Mouse (Mus musculus): ENCODE measurements at regions not wholly inside any gene's neighbourhood (a gene's known extent, or its start where the extent isn't known, plus 50 kb on each side); places are given as distances from the start of the nearest gene placed in this dataset.
"Not testable (repeated sequence)": the region's sequence is repeated elsewhere in the genome, so short reads cannot be mapped to it uniquely, and the experiment has no call there.

- Histone ChIP-seq H3K9me3 (ENCODE audit: control insufficient read depth, low read length) (peaks cover 15% of the 10 kb centered on the region; the same call in 1 of the 2 replicates), H3K27ac (replicated peaks in 1 of 2; ENCODE audit: control insufficient read depth in 1 of 2, insufficient read depth in 1 of 2, low read depth in 2 of 2, low read length in 2 of 2) (no peak overlapping the region), H3K9ac (ENCODE audit: low read length) (no peak overlapping the region), H3K36me3 (ENCODE audit: control insufficient read depth, insufficient read depth, low read length) (no peaks in the 10 kb centered on the region), H3K4me2 (ENCODE audit: low read length) (no peak overlapping the region), H3K4me3 (ENCODE audit: control insufficient read depth in 1 of 2, insufficient read depth in 1 of 2, low read depth in 1 of 2, low read length in 2 of 2) (no peak overlapping the region), H3K27me3 (ENCODE audit: control insufficient read depth, insufficient read depth, low read length) (no peaks in the 10 kb centered on the region), H3K4me1 (ENCODE audit: control insufficient read depth in 2 of 2, insufficient read depth in 2 of 2, low read length in 2 of 2) (no peaks in the 10 kb centered on the region)
- ATAC-seq (ENCODE audit: insufficient number of reproducible peaks, insufficient read depth, low FRiP score, low read depth): no peak
- 54% methylated on average over 4 of the region's 4 CpGs for WGBS
These were observed 611.2 kb downstream of the 5730507C01Rik start for GRCm38 (mm10) chr12:19125541-19125940.

GRCm38 (mm10) chr12:19175631-19176030 is 661.3 kb downstream of the 5730507C01Rik start:
- Histone ChIP-seq H3K4me3 (ENCODE audit: control insufficient read depth in 1 of 2, insufficient read depth in 1 of 2, low read depth in 1 of 2, low read length in 2 of 2) (no peak overlapping the region), H3K4me2 (ENCODE audit: low read length) (no peak overlapping the region), H3K36me3 (ENCODE audit: control insufficient read depth, insufficient read depth, low read length) (no peaks in the 10 kb centered on the region), H3K4me1 (ENCODE audit: control insufficient read depth in 2 of 2, insufficient read depth in 2 of 2, low read length in 2 of 2) (no peaks in the 10 kb centered on the region), H3K27ac (replicated peaks in 1 of 2; ENCODE audit: control insufficient read depth in 1 of 2, insufficient read depth in 1 of 2, low read depth in 2 of 2, low read length in 2 of 2) (no peak overlapping the region), H3K9me3 (ENCODE audit: control insufficient read depth, low read length) (peaks cover 7% of the 10 kb centered on the region; the same call in 1 of the 2 replicates), H3K27me3 (ENCODE audit: control insufficient read depth, insufficient read depth, low read length) (no peaks in the 10 kb centered on the region), H3K9ac (ENCODE audit: low read length) (no peak overlapping the region)
- ATAC-seq (ENCODE audit: insufficient number of reproducible peaks, insufficient read depth, low FRiP score, low read depth): no peak
- WGBS: 10% methylated on average over 40 of the region's 43 CpGs

- H3K4me1 ChIP-seq (ENCODE audit: control insufficient read depth in 2 of 2, insufficient read depth in 2 of 2, low read length in 2 of 2): no peaks in the 10 kb centered on the region
- H3K9me3 ChIP-seq (ENCODE audit: control insufficient read depth, low read length): no peaks in the 10 kb centered on the region
- no peak overlapping the region for H3K4me2 ChIP-seq (ENCODE audit: low read length)
- no peaks in the 10 kb centered on the region for H3K36me3 ChIP-seq (ENCODE audit: control insufficient read depth, insufficient read depth, low read length)
- no peak overlapping the region for H3K27ac ChIP-seq (replicated peaks in 1 of 2; ENCODE audit: control insufficient read depth in 1 of 2, insufficient read depth in 1 of 2, low read depth in 2 of 2, low read length in 2 of 2)
- H3K27me3 ChIP-seq (ENCODE audit: control insufficient read depth, insufficient read depth, low read length): no peaks in the 10 kb centered on the region
- no peak overlapping the region for H3K4me3 ChIP-seq (ENCODE audit: control insufficient read depth in 1 of 2, insufficient read depth in 1 of 2, low read depth in 1 of 2, low read length in 2 of 2)
- no peak for ATAC-seq (ENCODE audit: insufficient number of reproducible peaks, insufficient read depth, low FRiP score, low read depth)
- WGBS: 89% methylated on average over 5 of the region's 5 CpGs
- H3K9ac ChIP-seq (ENCODE audit: low read length): no peak overlapping the region
These were observed 678.1 kb downstream of the 5730507C01Rik start for GRCm38 (mm10) chr12:19192396-19192795.

GRCm38 (mm10) chr12:19193041-19193440 is 678.7 kb downstream of the 5730507C01Rik start:
- H3K4me1 ChIP-seq (ENCODE audit: control insufficient read depth in 2 of 2, insufficient read depth in 2 of 2, low read length in 2 of 2); H3K9ac ChIP-seq (ENCODE audit: low read length); H3K4me3 ChIP-seq (ENCODE audit: control insufficient read depth in 1 of 2, insufficient read depth in 1 of 2, low read depth in 1 of 2, low read length in 2 of 2); H3K27me3 ChIP-seq (ENCODE audit: control insufficient read depth, insufficient read depth, low read length); H3K4me2 ChIP-seq (ENCODE audit: low read length); H3K36me3 ChIP-seq (ENCODE audit: control insufficient read depth, insufficient read depth, low read length); H3K27ac ChIP-seq (replicated peaks in 1 of 2; ENCODE audit: control insufficient read depth in 1 of 2, insufficient read depth in 1 of 2, low read depth in 2 of 2, low read length in 2 of 2); H3K9me3 ChIP-seq (ENCODE audit: control insufficient read depth, low read length); ATAC-seq (ENCODE audit: insufficient number of reproducible peaks, insufficient read depth, low FRiP score, low read depth): not testable (repeated sequence)
- WGBS: 74% methylated on average over 3 of the region's 3 CpGs

GRCm38 (mm10) chr12:19223996-19224395 is 709.7 kb downstream of the 5730507C01Rik start:
- 52% methylated on average over 1 of the region's 1 CpGs for WGBS
- not testable (repeated sequence) for ATAC-seq (ENCODE audit: insufficient number of reproducible peaks, insufficient read depth, low FRiP score, low read depth)

GRCm38 (mm10) chr12:19246731-19247130 is 707.6 kb upstream of the Gm21863 start:
- not testable (repeated sequence) for H3K9me3 ChIP-seq (ENCODE audit: control insufficient read depth, low read length); H3K36me3 ChIP-seq (ENCODE audit: control insufficient read depth, insufficient read depth, low read length); H3K4me1 ChIP-seq (ENCODE audit: control insufficient read depth in 2 of 2, insufficient read depth in 2 of 2, low read length in 2 of 2); ATAC-seq (ENCODE audit: insufficient number of reproducible peaks, insufficient read depth, low FRiP score, low read depth); H3K27ac ChIP-seq (replicated peaks in 1 of 2; ENCODE audit: control insufficient read depth in 1 of 2, insufficient read depth in 1 of 2, low read depth in 2 of 2, low read length in 2 of 2); H3K27me3 ChIP-seq (ENCODE audit: control insufficient read depth, insufficient read depth, low read length); H3K9ac ChIP-seq (ENCODE audit: low read length); H3K4me2 ChIP-seq (ENCODE audit: low read length); H3K4me3 ChIP-seq (ENCODE audit: control insufficient read depth in 1 of 2, insufficient read depth in 1 of 2, low read depth in 1 of 2, low read length in 2 of 2)
- 90% methylated on average over 20 of the region's 23 CpGs for WGBS

More at GRCm38 (mm10) chr12:19223996-19224395, 709.7 kb downstream of the 5730507C01Rik start:
- H3K27ac ChIP-seq (replicated peaks in 1 of 2; ENCODE audit: control insufficient read depth in 1 of 2, insufficient read depth in 1 of 2, low read depth in 2 of 2, low read length in 2 of 2); H3K9me3 ChIP-seq (ENCODE audit: control insufficient read depth, low read length); H3K9ac ChIP-seq (ENCODE audit: low read length); H3K36me3 ChIP-seq (ENCODE audit: control insufficient read depth, insufficient read depth, low read length); H3K4me3 ChIP-seq (ENCODE audit: control insufficient read depth in 1 of 2, insufficient read depth in 1 of 2, low read depth in 1 of 2, low read length in 2 of 2); H3K27me3 ChIP-seq (ENCODE audit: control insufficient read depth, insufficient read depth, low read length); H3K4me1 ChIP-seq (ENCODE audit: control insufficient read depth in 2 of 2, insufficient read depth in 2 of 2, low read length in 2 of 2); H3K4me2 ChIP-seq (ENCODE audit: low read length): not testable (repeated sequence)

GRCm38 (mm10) chr12:19288271-19288890 is 665.9 kb upstream of the Gm21863 start:
- 4% methylated on average over 63 of the region's 75 CpGs for WGBS
- H3K36me3 ChIP-seq (ENCODE audit: control insufficient read depth, insufficient read depth, low read length); ATAC-seq (ENCODE audit: insufficient number of reproducible peaks, insufficient read depth, low FRiP score, low read depth); H3K9me3 ChIP-seq (ENCODE audit: control insufficient read depth, low read length); H3K9ac ChIP-seq (ENCODE audit: low read length); H3K27me3 ChIP-seq (ENCODE audit: control insufficient read depth, insufficient read depth, low read length); H3K4me1 ChIP-seq (ENCODE audit: control insufficient read depth in 2 of 2, insufficient read depth in 2 of 2, low read length in 2 of 2); H3K27ac ChIP-seq (replicated peaks in 1 of 2; ENCODE audit: control insufficient read depth in 1 of 2, insufficient read depth in 1 of 2, low read depth in 2 of 2, low read length in 2 of 2): not testable (repeated sequence)
- peak overlapping the region; percentile 37 to 46 for H3K4me3 ChIP-seq (ENCODE audit: control insufficient read depth in 1 of 2, insufficient read depth in 1 of 2, low read depth in 1 of 2, low read length in 2 of 2)
- H3K4me2 ChIP-seq (ENCODE audit: low read length): peak overlapping the region; percentile 32; the same call in 1 of the 2 replicates

GRCm38 (mm10) chr12:19289038-19289437 is 665.3 kb upstream of the Gm21863 start:
- H3K27ac ChIP-seq (replicated peaks in 1 of 2; ENCODE audit: control insufficient read depth in 1 of 2, insufficient read depth in 1 of 2, low read depth in 2 of 2, low read length in 2 of 2); ATAC-seq (ENCODE audit: insufficient number of reproducible peaks, insufficient read depth, low FRiP score, low read depth); H3K36me3 ChIP-seq (ENCODE audit: control insufficient read depth, insufficient read depth, low read length); H3K9me3 ChIP-seq (ENCODE audit: control insufficient read depth, low read length); H3K4me1 ChIP-seq (ENCODE audit: control insufficient read depth in 2 of 2, insufficient read depth in 2 of 2, low read length in 2 of 2); H3K9ac ChIP-seq (ENCODE audit: low read length); H3K27me3 ChIP-seq (ENCODE audit: control insufficient read depth, insufficient read depth, low read length): not testable (repeated sequence)
- peak overlapping the region; percentile 37 to 46 for H3K4me3 ChIP-seq (ENCODE audit: control insufficient read depth in 1 of 2, insufficient read depth in 1 of 2, low read depth in 1 of 2, low read length in 2 of 2)
- peak overlapping the region; percentile 25; the same call in 1 of the 2 replicates for H3K4me2 ChIP-seq (ENCODE audit: low read length)
- WGBS: 47% methylated on average over 18 of the region's 18 CpGs
